Mouse (Mus musculus) kidney, embryonic 15.5 days (tissue): ENCODE data around the gene Ppp1r27. TPM values are rescaled to one million over a fixed set of nuclear protein-coding genes. Genes with fewer than 3 reads are reported as not detected.
"Not testable (repeated sequence)": the region's sequence is repeated elsewhere in the genome, so short reads cannot be mapped to it uniquely, and the experiment has no call there.

ENCODE experiments used
- ATAC-seq: fragments of 200-750 bp; cut with Nextera tagmentation; replicated peaks from 2 replicates; pipeline ENCODE4 v1.8.0; 2017; ENCODE audit warnings: moderate TSS enrichment; ENCODE audit not compliant: low FRiP score
- H3K27ac ChIP-seq: fragments of 300-500 bp; sonication (generic); 2 replicates; pipeline ENCODE4 v1.5.1; 2015; ENCODE audit warnings: mild to moderate bottlenecking, inconsistent platforms
- H3K27me3 ChIP-seq: fragments of 300-500 bp; sonication (generic); 2 replicates; pipeline ENCODE4 v1.6.1; 2015; ENCODE audit warnings: inconsistent platforms
- H3K36me3 ChIP-seq: fragments of 300-500 bp; sonication (generic); 2 replicates; pipeline ENCODE4 v1.6.1; 2015; ENCODE audit warnings: inconsistent platforms
- H3K4me1 ChIP-seq: fragments of 300-500 bp; sonication (generic); 2 replicates; pipeline ENCODE4 v1.6.1; 2015; ENCODE audit warnings: inconsistent platforms
- H3K4me2 ChIP-seq: fragments of 300-500 bp; sonication (generic); 2 replicates; pipeline ENCODE4 v1.6.1; 2015; ENCODE audit warnings: moderate library complexity, mild to moderate bottlenecking, inconsistent platforms
- H3K4me3 ChIP-seq: fragments of 300-500 bp; sonication (generic); replicated peaks from 2 replicates; pipeline ENCODE4 v1.5.1; 2015; ENCODE audit warnings: mild to moderate bottlenecking, inconsistent platforms
- H3K9ac ChIP-seq: fragments of 300-500 bp; sonication (generic); 2 replicates; pipeline ENCODE4 v1.6.1; 2015; ENCODE audit warnings: mild to moderate bottlenecking, inconsistent platforms
- H3K9me3 ChIP-seq: fragments of 300-500 bp; sonication (generic); replicated peaks from 2 replicates; pipeline ENCODE4 v1.6.1; 2016; ENCODE audit warnings: inconsistent platforms
- WGBS: fragments of 180-500 bp; shearing (Covaris S2); methylation state at CpG from one replicate; pipeline ENCODE4 v1.1.7; 2015; ENCODE audit warnings: mixed read lengths; 5-methylcytosine and 5-hydroxymethylcytosine counted together
- polyA plus RNA-seq: library from polyadenylated mRNA; unstranded; fragments of >200 nt; fragmentation: Nextera tagmentation; extraction: Ambion mirVana; gene quantifications from 2 replicates; pipeline ENCODE4 v1.2.1, GENCODE M21; 2015

Ppp1r27 gene
- polyA plus RNA-seq, 1 experiment from 2014 or later = 0.49 TPM

- Histone ChIP-seq H3K27ac (no peak overlapping the region), H3K9ac (no peak overlapping the region), H3K27me3 (no peaks in the 10 kb centered on the region), H3K4me3 (no peak overlapping the region), H3K9me3 (no peaks in the 10 kb centered on the region), H3K4me1 (peaks cover 23% of the 10 kb centered on the region), H3K36me3 (no peaks in the 10 kb centered on the region), H3K4me2 (no peak overlapping the region)
- WGBS = 63% methylated on average over 9 of the region's 9 CpGs
- ATAC-seq = no peak
Observed at GRCm38 (mm10) chr11:120520498-120520897, 30.4 kb downstream of the Ppp1r27 start.

- WGBS = 30% methylated on average over 9 of the region's 9 CpGs
- H3K27me3 ChIP-seq = no peaks in the 10 kb centered on the region
- no peaks in the 10 kb centered on the region for H3K9me3 ChIP-seq
- H3K9ac ChIP-seq = no peak overlapping the region
- H3K4me2 ChIP-seq = peak overlapping the region; percentile 20; the same call in 1 of the 2 replicates
- peaks cover 23% of the 10 kb centered on the region for H3K4me1 ChIP-seq
- no peaks in the 10 kb centered on the region for H3K36me3 ChIP-seq
- H3K4me3 ChIP-seq = no peak overlapping the region
- no peak for ATAC-seq
- H3K27ac ChIP-seq = peak overlapping the region; percentile 15; the same call in 1 of the 2 replicates
Observed at GRCm38 (mm10) chr11:120519738-120520137, 31.2 kb downstream of the Ppp1r27 start.

DNA sequence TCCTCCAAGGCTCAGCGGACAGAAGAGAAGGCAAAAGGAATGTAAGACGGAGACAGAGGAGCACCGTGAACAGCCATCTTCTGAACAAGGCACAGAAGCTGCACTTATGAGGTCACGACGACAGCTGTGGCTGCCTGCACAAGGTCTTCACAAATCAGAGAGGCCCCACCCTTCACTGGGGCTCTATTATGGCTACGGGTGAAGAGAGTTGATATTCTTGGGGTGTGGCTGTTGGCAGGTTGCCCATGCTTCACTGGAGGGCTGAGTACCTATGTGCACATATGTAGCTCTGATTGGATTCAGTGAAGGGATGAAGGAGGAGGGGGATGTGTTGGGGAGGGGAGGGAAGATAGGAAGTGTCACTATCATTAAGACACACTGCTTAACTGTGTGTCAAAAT is 32.4 kb downstream of the Ppp1r27 start:
- Histone ChIP-seq H3K4me2 (no peak overlapping the region; the same call in 1 of the 2 replicates), H3K9ac (no peak overlapping the region), H3K9me3 (no peaks in the 10 kb centered on the region), H3K4me1 (peaks cover 23% of the 10 kb centered on the region), H3K36me3 (no peaks in the 10 kb centered on the region), H3K27me3 (no peaks in the 10 kb centered on the region), H3K4me3 (no peak overlapping the region), H3K27ac (no peak overlapping the region)
- ATAC-seq = no peak
- WGBS = 65% methylated on average over 6 of the region's 6 CpGs

- ATAC-seq = no peak
- Histone ChIP-seq H3K27ac (peak overlapping the region; percentile 20; the same call in 1 of the 2 replicates), H3K4me2 (no peak overlapping the region; the same call in 1 of the 2 replicates), H3K27me3 (no peaks in the 10 kb centered on the region), H3K9ac (no peak overlapping the region), H3K36me3 (no peaks in the 10 kb centered on the region), H3K4me1 (peaks cover 26% of the 10 kb centered on the region), H3K9me3 (no peaks in the 10 kb centered on the region), H3K4me3 (no peak overlapping the region)
- WGBS = 56% methylated on average over 6 of the region's 6 CpGs
Observed at GRCm38 (mm10) chr11:120518027-120518426, 32.9 kb downstream of the Ppp1r27 start.

GRCm38 (mm10) chr11:120517147-120517546 is 33.8 kb downstream of the Ppp1r27 start:
- Histone ChIP-seq H3K9ac (no peak overlapping the region), H3K27me3 (no peaks in the 10 kb centered on the region), H3K4me3 (no peak overlapping the region), H3K4me2 (no peak overlapping the region), H3K4me1 (peaks cover 31% of the 10 kb centered on the region), H3K27ac (no peak overlapping the region), H3K9me3 (no peaks in the 10 kb centered on the region), H3K36me3 (no peaks in the 10 kb centered on the region)
- WGBS = 89% methylated on average over 4 of the region's 4 CpGs
- ATAC-seq = no peak

DNA sequence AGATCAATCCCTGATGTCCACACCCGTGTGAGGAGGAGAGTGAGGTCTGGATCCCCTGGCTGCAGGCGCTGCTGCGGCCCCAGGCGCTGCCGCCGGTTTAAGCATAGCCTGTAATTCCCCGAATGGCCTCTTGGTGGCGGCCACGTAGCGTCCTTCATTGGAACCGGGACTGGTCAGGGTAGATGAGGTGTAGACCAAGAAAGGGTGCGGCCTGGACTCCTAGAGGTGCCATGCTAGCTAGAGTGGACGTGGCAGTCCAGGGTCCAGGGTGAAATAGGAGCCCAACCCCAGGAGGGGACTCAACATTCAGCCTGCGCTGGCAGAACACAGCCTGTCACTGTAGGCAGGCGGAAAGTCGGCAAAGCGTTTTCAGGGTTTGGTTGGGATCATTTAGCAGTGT is 35.3 kb downstream of the Ppp1r27 start:
- peak; percentile 71 for ATAC-seq
- H3K4me2 ChIP-seq = no peak overlapping the region
- no peak overlapping the region for H3K4me3 ChIP-seq
- no peaks in the 10 kb centered on the region for H3K36me3 ChIP-seq
- 17% methylated on average over 17 of the region's 17 CpGs for WGBS
- no peaks in the 10 kb centered on the region for H3K27me3 ChIP-seq
- no peak overlapping the region for H3K27ac ChIP-seq
- H3K9me3 ChIP-seq = no peaks in the 10 kb centered on the region
- H3K9ac ChIP-seq = no peak overlapping the region
- H3K4me1 ChIP-seq = peaks cover 37% of the 10 kb centered on the region

DNA sequence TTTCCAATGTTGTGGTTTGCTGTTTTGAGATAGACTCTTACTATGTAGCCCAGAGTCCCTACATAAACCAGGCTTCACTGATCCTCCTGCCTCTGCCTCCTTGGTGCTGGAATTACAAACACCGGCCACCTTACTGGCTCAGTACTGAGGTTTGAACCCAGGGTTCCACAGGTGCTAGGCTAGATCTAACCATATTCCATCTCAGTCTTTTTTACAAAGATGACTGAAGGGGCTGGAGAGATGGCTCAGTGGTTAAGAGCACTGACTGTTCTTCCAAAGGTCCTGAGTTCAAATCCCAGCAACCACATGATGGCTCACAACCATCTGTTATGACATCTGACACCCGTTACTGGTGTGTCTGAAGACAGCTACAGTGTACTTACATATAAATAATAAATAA is 36.7 kb downstream of the Ppp1r27 start:
- WGBS = 89% methylated on average over 2 of the region's 2 CpGs

GRCm38 (mm10) chr11:120512790-120513453 is 38.0 kb downstream of the Ppp1r27 start:
- H3K4me2 ChIP-seq = no peak overlapping the region
- no peak for ATAC-seq
- WGBS = 24% methylated on average over 6 of the region's 6 CpGs
- no peak overlapping the region for H3K27ac ChIP-seq
- no peak overlapping the region for H3K4me3 ChIP-seq
- H3K36me3 ChIP-seq = no peaks in the 10 kb centered on the region
- no peaks in the 10 kb centered on the region for H3K27me3 ChIP-seq
- peaks cover 25% of the 10 kb centered on the region for H3K4me1 ChIP-seq
- no peak overlapping the region for H3K9ac ChIP-seq
- H3K9me3 ChIP-seq = no peaks in the 10 kb centered on the region

More for the DNA sequence above, 36.7 kb downstream of the Ppp1r27 start:
- not testable (repeated sequence) for H3K36me3 ChIP-seq, H3K9ac ChIP-seq, H3K27ac ChIP-seq, H3K4me3 ChIP-seq, H3K9me3 ChIP-seq, H3K4me2 ChIP-seq, ATAC-seq, H3K27me3 ChIP-seq
- H3K4me1 ChIP-seq = peaks cover 33% of the 10 kb centered on the region

- 11% methylated on average over 16 of the region's 16 CpGs for WGBS
- ATAC-seq = no peak; the same call in 1 of the 2 replicates
Observed at GRCm38 (mm10) chr11:120510375-120511030, 40.4 kb downstream of the Ppp1r27 start.

GRCm38 (mm10) chr11:120509940-120510339 is 41.0 kb downstream of the Ppp1r27 start:
- peak overlapping the region; percentile 64; the same call in 1 of the 2 replicates for H3K27ac ChIP-seq
- no peaks in the 10 kb centered on the region for H3K36me3 ChIP-seq
- H3K9ac ChIP-seq = no peak overlapping the region
- peaks cover 27% of the 10 kb centered on the region for H3K4me1 ChIP-seq
- 52% methylated on average over 4 of the region's 4 CpGs for WGBS
- no peaks in the 10 kb centered on the region for H3K27me3 ChIP-seq
- no peaks in the 10 kb centered on the region for H3K9me3 ChIP-seq
- ATAC-seq = no peak
- no peak overlapping the region for H3K4me3 ChIP-seq
- peak overlapping the region; percentile 53; the same call in 1 of the 2 replicates for H3K4me2 ChIP-seq

More at GRCm38 (mm10) chr11:120510375-120511030, 40.4 kb downstream of the Ppp1r27 start:
- Histone ChIP-seq H3K27ac (peak overlapping the region; percentile 64), H3K4me3 (peak overlapping the region; percentile 32), H3K4me2 (peak overlapping the region; percentile 53), H3K9ac (peak overlapping the region; percentile 26; the same call in 1 of the 2 replicates), H3K36me3 (no peaks in the 10 kb centered on the region), H3K4me1 (peaks cover 27% of the 10 kb centered on the region), H3K9me3 (no peaks in the 10 kb centered on the region), H3K27me3 (no peaks in the 10 kb centered on the region)

GRCm38 (mm10) chr11:120508290-120508870 is 42.6 kb downstream of the Ppp1r27 start:
- H3K4me3 ChIP-seq = no peak overlapping the region
- no peaks in the 10 kb centered on the region for H3K27me3 ChIP-seq
- H3K36me3 ChIP-seq = no peaks in the 10 kb centered on the region
- 0 out of 2 replicates have a peak overlapping the region, but pooled peaks have one; percentile 27 for H3K27ac ChIP-seq
- H3K4me2 ChIP-seq = no peak overlapping the region
- H3K9me3 ChIP-seq = no peaks in the 10 kb centered on the region
- 80% methylated on average over 9 of the region's 9 CpGs for WGBS
- peaks cover 27% of the 10 kb centered on the region for H3K4me1 ChIP-seq
- H3K9ac ChIP-seq = no peak overlapping the region
- ATAC-seq = no peak
